Mouse (Mus musculus) adipocyte (in vitro differentiated cells): Measurements from ENCODE around the gene Gm20696.

Source experiments
- DNase-seq: peaks from one replicate; pipeline ENCODE4 v3.0.0-alpha.2; 2016; ENCODE audit warnings: low spot score

Gm20696 gene

DNA sequence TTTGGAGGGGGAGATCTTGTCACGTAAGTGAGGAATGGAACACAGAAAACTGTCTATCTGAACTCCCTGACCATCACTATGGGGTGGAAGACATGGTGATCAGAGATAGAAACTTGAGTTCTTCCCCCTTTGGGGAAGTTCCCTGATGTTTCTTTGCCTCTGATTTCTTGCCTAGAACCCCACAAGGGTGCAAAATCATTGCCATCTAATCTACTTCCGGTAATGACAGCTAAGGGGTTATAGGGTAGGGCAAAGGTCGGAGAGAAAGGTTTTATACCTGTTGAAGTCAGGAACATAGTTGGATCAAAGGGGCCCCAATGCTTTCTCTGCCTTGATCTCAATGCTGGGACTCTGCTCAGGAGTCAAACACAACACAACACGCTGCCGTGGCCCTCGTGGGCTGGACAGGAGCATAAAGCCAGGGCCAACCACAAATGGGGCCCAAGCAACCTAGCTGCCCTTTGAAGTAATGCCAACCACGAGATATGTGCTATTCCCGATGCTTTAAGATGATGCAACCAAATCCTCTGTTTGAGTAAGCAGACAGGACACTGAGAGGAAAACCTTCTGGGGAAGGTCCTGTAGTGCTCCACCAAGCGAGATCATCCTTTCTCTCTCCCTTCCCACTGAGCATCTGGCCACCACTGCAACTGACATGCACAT, 307.4 kb downstream of the Gm20696 start:
- DNase-seq: peak; percentile 20

DNA sequence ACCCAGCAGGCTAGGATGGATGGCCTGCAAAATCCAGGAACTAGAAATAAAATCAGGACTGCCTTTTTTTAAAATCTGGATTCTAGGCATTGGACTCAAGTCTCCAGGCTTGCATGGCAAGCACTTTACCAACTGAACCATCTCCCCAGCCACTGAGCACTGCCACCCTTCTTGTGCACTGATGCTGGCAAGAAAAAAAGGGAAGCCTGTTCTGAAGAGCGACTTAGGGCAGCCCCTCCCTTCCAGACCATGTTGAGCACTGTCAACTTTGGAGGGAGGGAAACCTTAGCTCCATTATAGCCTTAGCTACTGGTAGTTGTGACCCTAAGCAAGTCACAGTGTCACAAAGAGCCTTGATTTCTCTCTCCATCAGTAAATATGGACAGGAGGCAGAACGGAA, 308.7 kb downstream of the Gm20696 start:
- DNase-seq: no peak

DNA sequence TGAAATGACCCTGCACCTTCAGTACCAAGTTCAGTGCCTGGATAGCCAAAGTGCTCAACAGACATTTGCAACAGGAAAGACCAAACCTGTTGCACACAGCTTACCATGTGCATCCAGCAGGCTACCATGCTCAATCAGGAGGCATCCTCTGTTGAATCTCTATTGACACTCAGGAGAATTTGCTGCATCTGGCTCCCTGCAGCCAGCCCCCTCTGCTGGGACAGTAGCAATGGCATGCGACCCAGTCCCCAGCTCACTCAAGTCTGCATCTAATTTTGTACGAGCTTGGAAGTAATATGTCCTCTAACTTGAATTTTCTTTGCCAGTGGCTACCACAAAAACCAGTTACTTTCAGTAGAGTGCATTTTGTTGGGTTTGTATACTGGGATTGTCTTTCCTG, 312.3 kb downstream of the Gm20696 start:
- no peak for DNase-seq

GRCm38 (mm10) chr6:99353441-99353840, 313.2 kb downstream of the Gm20696 start:
- DNase-seq: no peak

- DNase-seq: no peak
Observed at GRCm38 (mm10) chr6:99350566-99350965, 316.0 kb downstream of the Gm20696 start.

DNA sequence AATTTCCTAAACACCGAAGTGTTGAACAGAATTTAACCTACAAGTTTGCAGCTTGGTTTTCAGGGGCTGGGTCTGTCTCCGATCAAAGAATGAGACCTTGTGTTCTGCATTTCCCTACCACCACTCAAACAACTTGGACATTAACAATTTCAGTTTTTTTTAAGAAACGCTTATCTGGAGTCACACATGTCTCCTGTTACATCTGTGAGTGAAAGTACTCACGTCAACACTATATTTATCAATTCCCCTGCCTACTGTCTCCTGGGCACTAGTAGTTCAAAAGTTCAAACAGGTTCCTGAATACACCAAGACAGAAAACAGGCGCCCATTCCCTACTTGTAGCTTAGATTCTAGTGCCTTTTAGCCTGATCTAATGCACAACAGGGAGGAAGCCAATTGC, 316.4 kb downstream of the Gm20696 start:
- DNase-seq: no peak

- DNase-seq: no peak
Observed at GRCm38 (mm10) chr6:99347836-99348235, 318.8 kb downstream of the Gm20696 start.

GRCm38 (mm10) chr6:99344966-99345365, 321.6 kb downstream of the Gm20696 start:
- no peak for DNase-seq

GRCm38 (mm10) chr6:99344357-99344756, 322.2 kb downstream of the Gm20696 start:
- no peak for DNase-seq

- DNase-seq: no peak
Observed at GRCm38 (mm10) chr6:99343815-99344214, 322.8 kb downstream of the Gm20696 start.

- no peak for DNase-seq
Observed at GRCm38 (mm10) chr6:99342416-99342815, 324.2 kb downstream of the Gm20696 start.

DNA sequence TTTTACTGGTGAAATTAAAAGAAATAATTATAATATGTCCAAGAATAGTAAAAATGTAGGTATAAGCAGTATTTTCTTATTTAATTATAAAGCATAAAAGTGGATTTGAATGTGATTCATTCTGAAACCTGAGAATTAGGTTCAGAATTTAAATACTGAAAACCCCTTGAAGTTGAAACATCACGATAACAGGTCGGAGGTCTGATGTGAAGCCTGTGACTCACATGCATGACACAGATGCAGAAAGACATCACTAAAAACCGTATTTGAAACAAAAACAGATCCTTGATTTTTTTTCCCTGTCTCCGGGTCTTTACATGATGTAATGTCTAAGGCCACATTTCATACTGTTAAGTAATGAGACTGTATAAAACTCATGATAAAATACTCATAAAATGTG, 325.7 kb downstream of the Gm20696 start:
- DNase-seq: no peak

- DNase-seq: no peak
Observed at GRCm38 (mm10) chr6:99339986-99340721, 326.4 kb downstream of the Gm20696 start.

GRCm38 (mm10) chr6:99339343-99339620, 327.3 kb downstream of the Gm20696 start:
- DNase-seq: no peak

GRCm38 (mm10) chr6:99338593-99339342, 327.8 kb downstream of the Gm20696 start:
- no peak for DNase-seq

GRCm38 (mm10) chr6:99338174-99338573, 328.4 kb downstream of the Gm20696 start:
- no peak for DNase-seq

GRCm38 (mm10) chr6:99337575-99337974, 329.0 kb downstream of the Gm20696 start:
- DNase-seq: no peak

DNA sequence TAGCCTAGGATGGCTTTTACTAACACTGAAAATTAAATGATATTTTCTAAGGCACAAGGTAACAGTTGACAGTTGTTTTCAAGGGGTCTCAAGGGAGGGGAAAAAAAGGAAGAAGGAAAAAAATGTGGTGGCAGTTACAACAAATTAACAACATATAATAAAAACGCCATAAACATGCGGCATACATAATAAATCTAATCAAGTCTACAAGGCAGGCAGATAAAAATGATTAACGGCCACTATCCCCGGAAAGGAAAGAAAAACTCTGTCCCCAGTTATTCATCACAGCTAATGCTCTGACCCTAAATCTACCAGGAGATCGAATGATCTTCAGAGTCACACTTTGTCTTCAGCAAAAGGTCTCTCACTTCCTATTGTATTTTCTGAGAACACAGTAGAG, 330.4 kb downstream of the Gm20696 start:
- no peak for DNase-seq

DNA sequence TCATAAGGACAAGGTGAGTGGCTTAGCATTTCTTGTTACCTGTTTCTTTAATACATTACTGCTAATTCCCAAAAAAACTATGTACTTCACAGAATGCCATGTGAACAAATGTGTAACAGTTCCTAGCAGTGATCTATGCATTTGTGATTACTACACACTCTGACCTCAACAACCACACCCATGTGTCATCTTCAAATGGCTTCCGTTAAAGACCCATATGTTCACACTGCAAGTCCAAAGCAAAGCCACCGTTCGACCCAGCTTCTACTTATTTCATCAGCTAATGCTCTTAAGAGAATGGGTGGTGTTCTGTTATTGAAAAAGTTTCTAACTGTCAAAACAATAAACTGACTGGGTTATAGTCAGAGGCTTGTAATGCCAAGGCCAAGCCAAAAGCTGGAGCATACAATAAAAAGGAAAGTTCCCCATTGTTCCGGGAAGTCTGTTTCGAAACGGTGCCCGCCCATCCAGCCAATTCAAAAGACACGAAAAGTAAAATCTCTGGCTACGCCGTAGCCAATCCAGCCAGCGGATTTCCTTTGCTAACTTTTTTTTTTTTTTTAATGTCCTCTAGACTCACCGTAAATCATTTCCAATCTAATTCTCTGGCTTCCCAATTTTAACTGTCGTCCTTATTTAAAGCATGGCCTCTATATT, 331.3 kb downstream of the Gm20696 start:
- DNase-seq: no peak

DNA sequence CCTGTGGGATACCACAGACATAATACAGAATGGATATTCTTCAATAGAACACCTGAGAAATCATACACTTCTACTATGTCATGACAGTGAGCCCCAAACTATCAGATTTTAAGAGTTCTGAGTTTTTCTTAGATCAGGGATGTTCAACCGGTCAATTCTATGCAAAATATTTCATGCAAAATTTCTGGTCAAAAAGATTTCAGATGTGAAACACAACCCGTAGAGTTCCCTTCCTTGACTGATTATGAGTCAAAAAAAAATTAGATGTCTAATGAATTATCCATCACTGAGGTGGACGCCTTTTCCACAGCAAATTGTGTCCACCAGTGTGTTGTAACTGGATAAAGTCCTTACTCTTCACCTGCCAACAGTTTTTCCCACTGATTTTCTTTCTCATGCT, 332.3 kb downstream of the Gm20696 start:
- DNase-seq: no peak

- no peak for DNase-seq
Observed at GRCm38 (mm10) chr6:99333127-99333526, 333.5 kb downstream of the Gm20696 start.

- DNase-seq: no peak
Observed at GRCm38 (mm10) chr6:99330169-99330568, 336.4 kb downstream of the Gm20696 start.

GRCm38 (mm10) chr6:99328634-99329033, 338.0 kb downstream of the Gm20696 start:
- DNase-seq: peak; percentile 40
